Mouse (Mus musculus) testis, adult 2 months (tissue): ENCODE results near the gene Rptor.

Source experiments
- CTCF ChIP-seq: fragments of 200-500 bp; IDR thresholded peaks from 2 replicates; pipeline ENCODE4 v1.5.1; 2012; ENCODE audit warnings: low read depth, mild to moderate bottlenecking, inconsistent platforms, low read length, moderate library complexity; ENCODE audit not compliant: control insufficient read depth, insufficient read depth, insufficient replicate concordance
- POLR2A ChIP-seq: fragments of 200-500 bp; IDR thresholded peaks from 2 replicates; pipeline ENCODE4 v1.6.1; 2012; ENCODE audit warnings: low read depth, mild to moderate bottlenecking, inconsistent platforms, low read length, moderate library complexity; ENCODE audit not compliant: control insufficient read depth

GRCm38 (mm10) chr11:119766023-119766422, 163.3 kb downstream of the Rptor start:
- TF ChIP-seq POLR2A (no peak), CTCF (no peak)
